Mouse (Mus musculus): ENCODE measurements at regions not wholly inside any gene's neighbourhood (a gene's known extent, or its start where the extent isn't known, plus 50 kb on each side); places are given as distances from the start of the nearest gene placed in this dataset.
"Not testable (repeated sequence)": the region's sequence is repeated elsewhere in the genome, so short reads cannot be mapped to it uniquely, and the experiment has no call there.

DNA sequence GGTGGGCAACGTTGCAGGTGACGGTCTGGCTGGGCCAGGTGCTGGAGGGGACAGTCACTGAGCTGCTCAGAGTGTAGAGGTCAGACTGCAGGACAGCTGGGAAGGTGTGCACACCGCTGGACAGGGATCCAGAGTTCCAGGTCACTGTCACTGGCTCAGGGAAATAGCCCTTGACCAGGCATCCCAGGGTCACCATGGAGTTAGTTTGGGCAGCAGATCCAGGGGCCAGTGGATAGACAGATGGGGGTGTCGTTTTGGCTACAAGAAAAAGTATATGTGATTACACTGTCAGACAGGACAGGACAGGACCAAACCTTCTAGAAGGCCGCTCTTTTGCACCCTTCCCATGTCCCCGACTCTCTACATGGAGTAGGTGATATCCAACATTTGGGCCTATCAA is 144.5 kb downstream of the Tmem121 start:
- DNase-seq, result no peak
- 85% methylated on average over 6 of the region's 6 CpGs for WGBS
- no peak overlapping the region for H3K4me3 ChIP-seq (replicated peaks; ENCODE audit: extremely low read depth, low read depth, low read length)
- TF ChIP-seq POLR2A (IDR thresholded peaks at IDR 0.05; ENCODE audit: borderline replicate concordance, extremely low read depth, low read depth, low read length) (no peak), CTCF (IDR thresholded peaks at IDR 0.05; ENCODE audit: insufficient read depth, low read length) (no peak)
- no peaks in the 10 kb centered on the region for H3K4me1 ChIP-seq (ENCODE audit: control insufficient read depth, insufficient read depth, low read length)

DNA sequence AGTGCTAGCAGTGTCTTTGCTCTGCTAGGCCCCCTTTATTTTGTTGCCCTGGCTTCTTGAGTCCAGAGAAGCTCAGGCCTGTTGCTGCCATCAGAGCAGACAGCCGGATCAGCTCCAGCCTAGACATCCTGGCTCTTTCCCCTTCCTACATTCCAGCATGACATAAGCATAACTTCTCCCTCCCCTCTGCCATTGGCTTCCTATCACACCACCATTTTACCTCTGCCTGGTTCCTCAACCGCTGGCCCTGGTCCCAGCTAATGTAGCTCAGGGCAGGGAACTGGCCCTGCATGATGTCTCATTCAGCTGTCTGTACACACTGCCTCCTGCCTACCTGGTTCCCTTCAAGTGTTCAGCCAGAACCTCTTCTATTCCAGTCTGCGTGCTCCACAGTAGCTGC is 146.5 kb downstream of the Tmem121 start:
- DNase-seq, result no peak
- TF ChIP-seq POLR2A (IDR thresholded peaks at IDR 0.05; ENCODE audit: borderline replicate concordance, extremely low read depth, low read depth, low read length) (no peak), CTCF (IDR thresholded peaks at IDR 0.05; ENCODE audit: insufficient read depth, low read length) (no peak)
- WGBS, result 72% methylated on average over 3 of the region's 3 CpGs

DNA sequence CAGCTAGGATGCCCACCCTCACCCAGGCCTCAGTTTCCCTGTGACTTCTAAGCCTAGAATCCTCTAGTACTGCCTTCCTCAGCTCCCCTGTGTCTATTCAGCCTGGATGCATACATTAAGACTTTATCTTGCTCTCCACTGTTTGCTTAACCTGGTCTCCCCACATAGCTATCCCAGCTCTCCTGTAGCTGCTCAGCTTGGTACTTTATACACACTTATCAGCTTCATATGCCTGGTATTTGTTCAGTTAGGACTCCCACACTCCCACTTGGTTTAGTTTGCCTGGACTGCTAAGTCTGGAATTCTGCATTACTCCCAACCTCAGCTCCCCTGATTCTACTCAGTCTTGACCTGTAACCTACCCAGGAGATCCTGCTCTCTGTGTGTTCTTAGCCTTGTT is 147.7 kb downstream of the Tmem121 start:
- no peaks in the 10 kb centered on the region for H3K4me1 ChIP-seq (ENCODE audit: control insufficient read depth, insufficient read depth, low read length)
- no peak for DNase-seq
- no peak overlapping the region for H3K4me3 ChIP-seq (replicated peaks; ENCODE audit: extremely low read depth, low read depth, low read length)
- TF ChIP-seq POLR2A (IDR thresholded peaks at IDR 0.05; ENCODE audit: borderline replicate concordance, extremely low read depth, low read depth, low read length), result no peak
- no peak for TF ChIP-seq CTCF (IDR thresholded peaks at IDR 0.05; ENCODE audit: insufficient read depth, low read length)

More for the DNA sequence above, 146.5 kb downstream of the Tmem121 start:
- no peak overlapping the region for H3K4me3 ChIP-seq (replicated peaks; ENCODE audit: extremely low read depth, low read depth, low read length)
- no peaks in the 10 kb centered on the region for H3K4me1 ChIP-seq (ENCODE audit: control insufficient read depth, insufficient read depth, low read length)

DNA sequence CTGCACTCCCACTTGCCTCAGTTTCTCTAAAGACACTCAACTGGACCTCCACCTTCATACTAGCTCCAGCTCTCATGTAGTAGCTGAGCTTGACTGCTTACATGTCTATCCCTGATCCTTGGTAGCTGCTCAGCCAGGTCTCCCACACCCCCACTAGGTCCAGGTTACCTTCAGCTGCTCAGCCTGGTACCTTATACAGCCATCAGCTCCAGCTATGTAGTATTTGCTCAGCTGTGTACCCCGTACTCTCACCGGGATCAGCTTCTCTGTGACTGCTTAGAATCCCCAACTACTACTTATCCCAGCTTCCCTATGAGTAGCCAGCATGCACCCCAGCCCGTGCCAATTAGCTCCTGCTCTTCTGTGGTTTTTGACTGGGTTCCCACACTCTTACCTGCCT is 148.1 kb downstream of the Tmem121 start:
- H3K4me3 ChIP-seq (replicated peaks; ENCODE audit: extremely low read depth, low read depth, low read length); H3K4me1 ChIP-seq (ENCODE audit: control insufficient read depth, insufficient read depth, low read length); DNase-seq: not testable (repeated sequence)
- WGBS, result 64% methylated on average over 3 of the region's 3 CpGs

DNA sequence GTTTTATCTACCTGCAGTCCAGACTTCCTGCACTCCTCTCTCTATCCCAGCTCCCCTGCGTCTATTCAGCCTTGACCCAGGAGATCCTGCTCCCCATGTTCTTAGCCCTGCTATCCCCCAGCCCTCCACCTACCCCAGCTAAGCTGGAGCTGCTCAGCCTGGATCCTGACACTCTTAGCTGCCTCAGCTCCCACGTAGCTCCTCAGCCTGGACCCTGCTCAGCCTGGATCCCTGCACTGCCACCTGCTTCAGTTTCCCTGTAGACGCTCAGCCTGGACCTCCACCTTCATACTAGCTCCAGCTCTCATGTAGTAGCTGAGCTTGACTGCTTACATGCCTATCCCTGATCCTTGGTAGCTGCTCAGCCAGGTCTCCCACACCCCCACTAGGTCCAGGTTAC is 151.5 kb downstream of the Tmem121 start:
- 57% methylated on average over 3 of the region's 3 CpGs for WGBS
- DNase-seq, result no peak
- no peak overlapping the region for H3K4me3 ChIP-seq (replicated peaks; ENCODE audit: extremely low read depth, low read depth, low read length)
- no peaks in the 10 kb centered on the region for H3K4me1 ChIP-seq (ENCODE audit: control insufficient read depth, insufficient read depth, low read length)
- TF ChIP-seq CTCF (IDR thresholded peaks at IDR 0.05; ENCODE audit: insufficient read depth, low read length) (no peak), POLR2A (IDR thresholded peaks at IDR 0.05; ENCODE audit: borderline replicate concordance, extremely low read depth, low read depth, low read length) (no peak)

DNA sequence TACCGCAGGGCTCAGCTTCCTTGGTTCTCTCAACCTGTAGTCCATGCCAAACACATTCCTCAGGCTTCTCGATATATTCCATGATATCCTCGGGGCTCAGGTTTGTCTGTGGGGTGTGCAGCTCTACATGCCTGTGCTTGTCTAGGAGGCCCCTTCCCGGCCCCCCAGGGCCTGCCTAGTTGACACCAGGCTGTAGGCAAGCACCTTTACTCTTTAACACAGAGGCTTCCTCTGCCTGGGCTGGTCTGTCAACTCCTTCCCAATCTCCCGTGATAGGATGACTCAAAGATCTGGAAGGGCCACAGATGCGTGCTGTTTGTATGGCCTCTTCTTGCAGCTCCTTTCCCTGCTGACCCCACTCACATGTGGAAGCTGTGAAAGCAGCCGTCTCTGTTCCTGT is 150.4 kb upstream of the Adam6b start:
- no peak for TF ChIP-seq CTCF (IDR thresholded peaks at IDR 0.05; ENCODE audit: insufficient read depth, low read length)
- DNase-seq, result no peak
- WGBS, result 43% methylated on average over 7 of the region's 7 CpGs
- Histone ChIP-seq H3K4me1 (ENCODE audit: control insufficient read depth, insufficient read depth, low read length) (no peaks in the 10 kb centered on the region), H3K4me3 (replicated peaks; ENCODE audit: extremely low read depth, low read depth, low read length) (no peak overlapping the region)

DNA sequence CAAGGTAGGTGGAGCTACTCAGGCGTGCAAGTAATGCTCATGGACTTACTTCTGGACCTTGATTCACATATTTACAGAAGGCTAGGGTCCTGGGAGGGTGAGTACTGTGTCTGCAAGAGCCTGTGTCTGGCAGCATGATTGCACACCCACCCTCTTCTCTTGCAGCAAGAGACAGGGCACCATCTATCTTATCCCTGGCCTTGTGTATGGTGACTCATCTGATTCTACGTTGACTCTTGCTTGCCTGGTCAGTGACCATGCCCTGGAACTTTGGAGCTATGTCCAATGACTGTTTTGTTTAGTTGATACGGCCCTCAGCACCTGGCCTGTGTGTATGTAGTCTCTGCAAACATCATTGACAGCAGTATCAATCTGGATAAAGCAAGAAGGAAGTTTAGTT is 148.3 kb upstream of the Adam6b start:
- Histone ChIP-seq H3K4me3 (replicated peaks; ENCODE audit: extremely low read depth, low read depth, low read length) (no peak overlapping the region), H3K4me1 (ENCODE audit: control insufficient read depth, insufficient read depth, low read length) (no peaks in the 10 kb centered on the region)
- WGBS, result 47% methylated on average over 3 of the region's 3 CpGs
- TF ChIP-seq POLR2A (IDR thresholded peaks at IDR 0.05; ENCODE audit: borderline replicate concordance, extremely low read depth, low read depth, low read length) (no peak), CTCF (IDR thresholded peaks at IDR 0.05; ENCODE audit: insufficient read depth, low read length) (no peak)
- no peak for DNase-seq

DNA sequence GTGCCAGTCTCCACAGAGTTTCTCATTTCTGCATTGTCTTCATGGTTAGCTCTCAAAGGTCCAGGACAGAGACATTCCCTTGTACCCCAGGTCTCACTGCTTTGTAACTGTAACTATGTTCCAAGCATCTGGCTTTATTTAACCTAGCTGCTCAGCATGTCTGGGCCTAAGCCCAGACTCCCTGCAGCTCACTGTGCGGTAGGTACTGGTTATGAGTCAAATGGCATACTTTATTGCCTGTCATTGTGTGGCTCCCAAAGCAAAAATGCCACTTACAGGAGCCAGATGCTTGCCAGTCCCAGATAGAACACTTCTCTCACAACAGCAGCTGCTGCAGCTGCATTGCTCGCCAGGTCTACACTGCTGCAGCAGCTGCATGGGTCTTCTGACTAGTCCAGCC is 134.2 kb upstream of the Adam6b start:
- no peak for TF ChIP-seq CTCF (IDR thresholded peaks at IDR 0.05; ENCODE audit: insufficient read depth, low read length)
- no peak for TF ChIP-seq POLR2A (IDR thresholded peaks at IDR 0.05; ENCODE audit: borderline replicate concordance, extremely low read depth, low read depth, low read length)
- H3K4me3 ChIP-seq (replicated peaks; ENCODE audit: extremely low read depth, low read depth, low read length), result no peak overlapping the region
- DNase-seq, result no peak
- no peaks in the 10 kb centered on the region for H3K4me1 ChIP-seq (ENCODE audit: control insufficient read depth, insufficient read depth, low read length)
- WGBS, result 68% methylated on average over 2 of the region's 2 CpGs

DNA sequence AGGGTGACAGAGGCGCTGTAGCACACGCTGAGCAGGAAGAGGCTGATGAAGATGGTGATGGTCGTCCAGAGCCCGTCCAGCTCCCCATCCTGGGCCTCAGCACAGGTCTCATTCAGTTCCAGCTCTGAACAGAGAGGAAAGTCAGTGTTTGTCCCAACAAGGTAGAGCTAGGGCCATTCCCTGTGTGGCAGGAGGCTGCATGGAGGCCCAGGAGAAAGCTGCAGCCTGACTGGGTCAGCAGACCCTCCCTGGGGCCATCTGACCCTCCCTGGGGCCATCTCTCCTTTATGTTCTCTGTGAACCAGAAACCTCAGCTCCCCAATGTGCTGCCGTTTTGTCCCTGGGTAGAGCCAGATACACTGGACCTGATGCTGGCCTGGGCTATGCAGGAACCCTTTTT is 131.2 kb upstream of the Adam6b start:
- H3K4me1 ChIP-seq (ENCODE audit: control insufficient read depth, insufficient read depth, low read length), result no peaks in the 10 kb centered on the region
- no peak for TF ChIP-seq POLR2A (IDR thresholded peaks at IDR 0.05; ENCODE audit: borderline replicate concordance, extremely low read depth, low read depth, low read length)
- no peak for TF ChIP-seq CTCF (IDR thresholded peaks at IDR 0.05; ENCODE audit: insufficient read depth, low read length)
- H3K4me3 ChIP-seq (replicated peaks; ENCODE audit: extremely low read depth, low read depth, low read length), result no peak overlapping the region
- 75% methylated on average over 5 of the region's 5 CpGs for WGBS
- no peak for DNase-seq

DNA sequence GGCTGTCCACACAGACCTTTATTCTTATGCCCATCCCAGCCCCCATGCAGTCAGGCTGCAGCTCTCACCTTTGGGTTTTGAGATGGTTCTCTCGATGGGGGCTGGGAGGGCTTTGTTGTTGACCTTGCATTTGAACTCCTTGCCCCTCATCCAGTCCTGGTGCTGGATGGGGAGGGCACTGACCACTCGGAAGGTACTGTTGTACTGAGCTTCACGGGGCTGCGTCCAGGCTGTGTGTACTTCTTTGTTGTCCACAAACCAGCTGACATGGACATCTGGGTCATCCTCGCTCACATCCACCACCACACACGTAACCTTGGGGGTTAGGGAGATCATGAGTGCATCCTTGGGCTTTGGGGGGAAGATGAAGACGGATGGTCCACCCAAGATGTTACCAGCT is 129.3 kb upstream of the Adam6b start:
- WGBS, result 84% methylated on average over 7 of the region's 7 CpGs
- no peak for DNase-seq
- no peaks in the 10 kb centered on the region for H3K4me1 ChIP-seq (ENCODE audit: control insufficient read depth, insufficient read depth, low read length)
- H3K4me3 ChIP-seq (replicated peaks; ENCODE audit: extremely low read depth, low read depth, low read length), result no peak overlapping the region
- no peak for TF ChIP-seq CTCF (IDR thresholded peaks at IDR 0.05; ENCODE audit: insufficient read depth, low read length)
- TF ChIP-seq POLR2A (IDR thresholded peaks at IDR 0.05; ENCODE audit: borderline replicate concordance, extremely low read depth, low read depth, low read length), result no peak

DNA sequence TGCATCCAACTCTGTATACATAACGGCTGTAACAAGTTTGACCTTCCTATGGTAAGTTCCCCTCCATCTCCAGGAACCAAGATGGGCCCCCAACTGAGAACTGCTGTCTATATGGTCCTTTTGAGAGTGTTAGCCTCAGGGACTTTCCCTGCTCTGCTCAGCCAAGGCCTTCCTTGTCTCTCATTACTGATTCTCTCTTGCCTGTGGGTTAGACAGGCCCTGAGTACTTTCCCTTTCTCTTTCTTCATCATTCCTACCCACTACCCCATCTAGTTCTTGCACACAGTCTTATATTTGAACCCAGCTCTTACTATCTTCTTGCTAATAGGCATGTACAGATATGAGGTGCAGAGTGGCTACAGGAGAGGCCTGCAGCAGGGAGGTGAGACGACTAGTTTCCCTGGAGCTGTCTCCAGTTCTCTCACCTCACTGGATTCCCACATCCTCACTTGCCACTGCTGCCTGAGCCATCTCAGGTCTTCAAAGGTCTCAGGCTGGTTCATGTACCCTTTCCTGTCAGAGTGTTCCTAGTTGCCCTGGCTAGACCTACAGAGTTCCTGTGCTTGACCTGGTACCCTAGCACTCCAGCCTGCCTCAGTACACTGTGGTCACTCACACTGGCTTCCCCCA is 126.8 kb upstream of the Adam6b start:
- no peak for DNase-seq
- Histone ChIP-seq H3K4me3 (replicated peaks; ENCODE audit: extremely low read depth, low read depth, low read length) (no peak overlapping the region), H3K4me1 (ENCODE audit: control insufficient read depth, insufficient read depth, low read length) (no peaks in the 10 kb centered on the region)
- 67% methylated on average over 2 of the region's 2 CpGs for WGBS
- no peak for TF ChIP-seq POLR2A (IDR thresholded peaks at IDR 0.05; ENCODE audit: borderline replicate concordance, extremely low read depth, low read depth, low read length)
- no peak for TF ChIP-seq CTCF (IDR thresholded peaks at IDR 0.05; ENCODE audit: insufficient read depth, low read length)
